Mouse (Mus musculus): ENCODE measurements around the gene Lpp.

GRCm38 (mm10) chr16:24901139-24901859 is 508.0 kb downstream of the Lpp start:
- TF ChIP-seq USF2 (conservative IDR thresholded peaks at IDR 0.05; ENCODE audit: low read depth, low read length) (no peak), ELF1 (IDR thresholded peaks at IDR 0.05; ENCODE audit: low read depth, low read length) (no peak), CHD2 (IDR thresholded peaks at IDR 0.05; ENCODE audit: low read length) (no peak), CTCF (conservative IDR thresholded peaks at IDR 0.05 in 1 of 2, IDR thresholded peaks at IDR 0.05 in 1 of 2; ENCODE audit: low read depth in 2 of 2, low read length in 2 of 2) (no peak), GABPA (IDR thresholded peaks at IDR 0.05; ENCODE audit: insufficient replicate concordance, low read depth, low read length) (no peak)

Data from CH12.LX (cell line).